Mouse (Mus musculus) thymus, adult 2 months (tissue): ENCODE results near the gene Efna2.

Experiments used
- CTCF ChIP-seq: fragments of 200-500 bp; IDR thresholded peaks from 2 replicates; pipeline ENCODE4 v1.5.1; 2012; ENCODE audit warnings: mild to moderate bottlenecking, control low read depth, low read length, moderate library complexity, borderline replicate concordance; ENCODE audit not compliant: control insufficient read depth, poor library complexity, insufficient read depth; ENCODE audit errors: extremely low read depth
- POLR2A ChIP-seq: fragments of 200-500 bp; IDR thresholded peaks from 2 replicates; pipeline ENCODE4 v1.6.1; 2012; ENCODE audit warnings: mild to moderate bottlenecking, low read length, control low read depth, moderate library complexity; ENCODE audit not compliant: control insufficient read depth, poor library complexity, insufficient read depth; ENCODE audit errors: extremely low read depth

DNA sequence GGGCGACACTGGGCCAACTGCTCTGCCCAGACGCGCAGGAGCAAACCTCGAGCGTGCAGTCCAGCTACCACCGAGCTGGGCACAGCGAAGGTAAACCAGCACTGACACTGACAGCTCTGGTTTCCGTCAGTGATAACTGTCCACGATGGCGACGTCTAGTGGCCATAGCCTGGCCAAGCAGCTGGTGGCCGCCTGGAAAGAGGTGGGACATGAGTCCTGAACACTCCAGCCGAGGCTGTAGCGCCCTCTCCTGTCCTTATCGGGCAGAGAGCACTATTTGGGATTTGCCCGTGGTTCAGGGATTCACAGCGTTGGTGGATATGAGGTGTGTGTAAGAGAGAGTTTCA lies 14.3 kb upstream of the Efna2 start:
- TF ChIP-seq POLR2A (0 out of 2 replicates have a peak, but pooled peaks have one; percentile 35), CTCF (peak; percentile 86)
